Mouse (Mus musculus) cerebellum, postnatal 36 days (tissue): ENCODE results near the gene Susd1.

ENCODE experiments used
- DNase-seq, 2 experiments: peaks; one replicate each; pipeline ENCODE4 v3.0.0; 2021 to 2022; ENCODE audit warnings: mixed read lengths in 2 of 2

The Susd1 gene

DNA sequence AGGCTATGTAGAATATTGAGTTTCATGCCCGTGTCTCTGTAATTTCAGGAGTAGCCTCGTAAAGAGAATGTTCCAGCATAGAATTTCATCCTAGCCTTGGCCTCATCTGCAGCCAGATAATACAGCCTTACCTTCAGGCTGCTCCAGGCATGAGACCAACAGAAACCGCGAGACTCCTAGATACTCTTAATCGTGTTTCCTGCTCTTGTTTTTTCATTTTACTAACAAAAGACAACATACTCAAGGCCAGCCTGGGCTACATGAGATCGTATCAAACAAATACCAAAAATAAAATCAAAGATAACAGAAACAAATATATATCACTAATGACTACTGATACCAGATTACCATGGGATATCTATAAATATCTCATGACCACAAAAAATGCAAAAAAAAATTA, 9.3 kb downstream of the Susd1 start:
- DNase-seq: no peak

DNA sequence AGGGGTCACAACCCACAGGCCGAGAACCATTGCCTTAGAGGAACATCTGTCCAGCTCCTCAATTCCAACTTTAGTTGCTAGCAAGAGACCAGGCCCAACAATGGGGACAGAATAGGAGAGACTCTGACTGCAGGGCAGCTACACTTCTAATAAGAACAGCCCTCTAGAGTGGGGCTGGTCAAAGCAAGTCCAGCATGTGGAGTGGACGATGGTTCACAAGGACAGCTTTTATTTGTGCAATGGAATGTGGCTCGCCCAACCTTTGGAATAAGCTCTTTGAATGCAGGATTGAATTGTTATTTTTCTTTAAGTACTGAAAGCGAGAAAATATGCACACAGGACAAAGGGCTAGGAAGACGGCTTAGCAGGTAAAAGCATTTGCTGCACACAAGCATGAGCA, 12.0 kb downstream of the Susd1 start:
- DNase-seq: no peak

DNA sequence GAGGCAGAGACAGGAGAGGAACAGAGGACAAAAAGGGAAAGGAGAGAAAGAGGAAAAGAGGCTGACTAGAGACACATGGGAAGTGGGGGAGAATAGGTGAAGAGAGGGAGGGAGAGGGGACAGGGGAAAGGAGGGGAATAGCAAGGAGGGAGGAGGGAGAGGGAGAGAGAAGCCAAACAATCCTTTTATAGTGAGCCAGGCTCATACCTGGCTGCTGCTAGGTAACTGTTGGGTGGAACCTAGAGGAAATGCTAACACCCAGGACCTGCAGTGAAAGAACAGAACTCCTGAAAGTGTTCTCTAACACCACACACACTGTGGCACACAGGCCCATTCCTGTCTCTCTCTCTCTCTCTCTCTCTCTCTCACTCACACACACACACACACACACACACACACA, 15.6 kb downstream of the Susd1 start:
- no peak for DNase-seq

DNA sequence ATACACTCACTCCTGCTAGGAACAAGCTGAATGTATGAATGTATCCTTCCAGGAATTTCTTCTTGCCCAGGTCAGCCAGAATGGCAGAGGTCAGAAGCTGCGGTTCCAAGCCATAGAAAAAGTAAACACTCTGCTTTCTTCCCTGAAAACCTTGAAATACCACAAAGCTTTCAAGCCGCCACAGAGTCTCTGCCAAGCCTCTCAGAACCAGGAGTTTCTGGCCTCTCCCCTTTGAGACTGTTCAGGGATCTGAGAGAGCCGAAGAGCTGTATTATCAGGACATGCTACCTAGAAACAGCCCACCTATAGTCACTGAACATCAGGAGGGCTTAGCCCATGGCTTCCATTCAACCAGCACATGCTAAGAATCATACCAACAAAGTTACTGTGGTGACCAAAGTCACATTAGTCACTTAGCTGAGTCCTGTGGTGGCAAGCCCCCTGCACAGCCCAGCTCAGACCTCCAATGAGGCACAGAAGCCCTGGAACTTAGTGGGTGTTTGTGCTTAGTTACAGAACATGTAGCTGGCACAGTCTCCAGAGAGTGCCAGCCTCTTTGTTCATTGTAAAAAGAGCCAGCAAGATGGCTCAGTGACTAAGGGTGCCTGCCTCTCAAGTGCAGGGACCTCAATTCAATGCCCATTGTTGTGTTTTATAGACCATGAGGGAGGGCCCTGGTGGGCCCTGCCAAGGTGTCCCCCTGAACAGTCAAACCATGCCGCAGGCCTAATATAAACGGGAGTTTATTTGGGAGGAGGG, 16.2 kb downstream of the Susd1 start:
- DNase-seq: no peak

DNA sequence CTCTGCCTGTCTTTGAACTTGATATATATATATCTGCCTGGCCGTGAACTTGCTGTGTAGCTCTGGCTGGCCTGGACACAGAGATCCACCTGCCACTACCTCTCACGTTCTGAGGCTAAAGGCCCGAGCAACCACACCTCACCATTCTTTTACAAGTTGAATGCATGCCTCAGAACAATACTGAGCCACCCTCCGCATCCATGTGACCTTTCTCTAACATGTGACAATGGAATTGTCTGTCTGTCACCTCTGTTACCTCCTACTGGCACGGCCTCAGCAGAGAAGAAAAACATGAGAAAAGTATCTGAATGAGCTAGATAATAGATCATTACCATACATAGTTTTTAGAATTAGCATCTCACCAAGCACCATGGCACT, 17.1 kb downstream of the Susd1 start:
- DNase-seq: no peak

DNA sequence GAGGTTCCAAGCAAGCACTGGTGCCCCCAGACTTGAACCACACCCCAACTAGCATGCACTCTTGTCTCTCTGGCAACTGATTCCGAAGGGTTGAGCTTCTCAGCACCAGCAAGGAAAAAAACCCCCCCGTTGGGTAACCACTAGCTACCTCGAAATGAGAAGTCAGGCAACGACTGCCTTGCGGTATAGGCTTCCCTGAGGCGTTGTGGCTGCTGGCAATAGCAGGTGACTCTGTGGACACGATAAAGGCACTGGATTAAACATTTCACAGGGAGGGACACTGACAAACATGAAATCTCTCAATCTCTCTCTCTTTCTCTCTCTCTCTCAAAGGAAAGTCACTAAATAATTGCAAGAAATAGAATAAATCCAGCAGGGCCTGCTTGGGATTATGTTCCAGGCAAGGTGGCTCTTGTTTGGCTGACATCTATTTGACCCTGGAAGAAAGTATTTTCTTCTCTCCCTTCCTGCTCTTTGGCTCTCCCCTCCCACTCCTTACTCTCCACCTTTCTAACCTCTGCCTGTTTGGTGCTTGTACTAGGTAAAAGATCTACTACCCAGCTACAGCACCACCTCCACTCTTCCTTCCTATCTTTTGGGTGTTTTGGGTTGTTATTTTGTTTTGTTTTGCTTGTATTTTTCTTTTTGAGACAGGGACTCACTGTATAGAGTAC, 17.6 kb downstream of the Susd1 start:
- no peak for DNase-seq

DNA sequence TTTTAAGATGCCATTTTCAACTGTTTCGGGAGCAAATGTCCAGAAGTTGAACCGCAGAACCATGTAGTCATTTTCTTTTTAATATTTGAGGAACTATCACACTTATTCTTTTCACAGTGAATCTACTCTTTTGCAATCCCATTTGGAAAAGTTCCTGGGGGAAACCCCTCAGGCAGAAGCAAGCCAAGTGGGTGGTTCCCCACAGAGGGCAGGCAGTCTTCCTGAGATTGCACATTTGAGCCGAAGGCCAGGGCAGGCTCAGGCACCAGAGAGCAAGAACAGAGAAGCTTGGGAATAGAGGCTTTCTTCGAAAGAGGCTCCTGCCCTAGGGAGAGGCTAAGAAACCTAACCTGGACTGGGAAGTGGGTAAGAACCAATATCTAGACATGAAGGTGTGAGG, 19.2 kb downstream of the Susd1 start:
- DNase-seq: no peak

DNA sequence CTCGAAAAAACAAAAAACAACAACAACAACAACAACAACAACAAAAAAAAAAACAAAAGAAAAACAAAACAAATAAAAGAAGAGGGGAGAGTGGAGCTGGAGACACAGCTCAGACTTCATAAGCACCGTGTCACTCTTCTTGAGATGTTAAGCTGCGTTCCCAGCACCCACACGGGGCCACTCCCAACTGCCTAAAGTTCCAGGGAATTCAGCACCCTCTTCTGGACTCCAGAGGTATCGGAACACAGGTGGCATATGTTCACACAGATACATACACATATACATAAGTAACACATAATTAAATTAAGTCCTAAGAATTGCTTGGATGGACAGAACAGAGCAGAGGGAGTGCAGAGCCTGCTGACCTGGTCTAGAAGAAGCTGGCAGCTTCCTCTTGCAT, 25.0 kb downstream of the Susd1 start:
- DNase-seq: no peak

DNA sequence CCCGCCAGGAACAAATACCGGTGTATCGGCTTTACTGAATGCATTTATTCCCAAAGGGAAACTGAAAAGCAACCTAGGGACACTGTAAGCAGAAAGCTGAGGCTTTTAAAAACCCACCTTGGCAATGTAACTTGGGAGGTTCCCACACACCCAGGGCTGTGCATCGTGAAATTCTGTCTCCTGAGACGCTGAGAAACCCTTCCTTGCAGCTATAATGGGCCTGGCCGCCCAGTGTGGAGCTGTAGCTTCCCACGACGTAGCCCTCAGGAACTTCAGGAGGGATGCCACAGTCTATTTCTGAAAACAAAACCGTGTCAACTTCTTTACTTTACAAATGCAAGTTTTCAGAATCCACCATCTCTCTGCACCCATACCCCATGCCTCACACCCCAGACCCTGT, 27.3 kb downstream of the Susd1 start:
- no peak for DNase-seq

DNA sequence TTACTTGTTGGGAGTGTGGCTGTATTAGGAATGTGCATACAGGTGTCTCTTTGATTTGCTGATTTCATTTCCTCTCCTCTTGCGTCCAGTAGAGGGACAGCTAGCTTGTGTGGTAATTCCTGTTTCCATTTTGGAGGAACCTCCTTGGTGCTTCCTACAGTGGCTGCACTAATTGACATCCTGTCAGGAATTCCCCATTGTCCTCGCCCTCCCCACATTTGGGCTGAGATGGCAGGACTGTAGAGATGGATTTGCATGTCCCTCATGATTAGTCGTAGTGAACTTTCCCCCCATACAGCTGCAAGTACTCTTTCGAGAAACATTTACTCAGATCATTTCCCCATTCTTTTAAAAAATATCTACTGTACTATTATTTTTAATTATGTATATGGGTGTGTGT, 30.7 kb downstream of the Susd1 start:
- DNase-seq: no peak

DNA sequence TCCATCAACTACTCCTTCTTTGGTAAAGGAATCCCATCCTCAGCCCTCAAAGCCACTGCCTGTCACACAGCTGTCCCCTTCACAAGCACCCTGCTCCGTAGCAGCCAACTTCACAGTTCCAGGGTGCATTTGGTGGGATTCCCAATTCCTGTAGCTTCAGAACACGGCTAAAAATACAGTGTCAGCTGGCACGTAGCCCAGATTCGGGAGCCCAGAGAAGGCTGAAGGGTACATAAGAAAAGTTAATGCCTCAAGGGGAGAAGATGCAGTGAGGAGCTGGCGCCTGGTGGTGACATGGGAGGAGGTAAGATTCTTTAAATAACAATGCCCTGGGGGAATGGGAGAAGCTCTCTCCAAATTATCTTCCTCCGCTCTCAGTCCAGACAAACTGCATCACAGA, 34.1 kb downstream of the Susd1 start:
- no peak for DNase-seq

DNA sequence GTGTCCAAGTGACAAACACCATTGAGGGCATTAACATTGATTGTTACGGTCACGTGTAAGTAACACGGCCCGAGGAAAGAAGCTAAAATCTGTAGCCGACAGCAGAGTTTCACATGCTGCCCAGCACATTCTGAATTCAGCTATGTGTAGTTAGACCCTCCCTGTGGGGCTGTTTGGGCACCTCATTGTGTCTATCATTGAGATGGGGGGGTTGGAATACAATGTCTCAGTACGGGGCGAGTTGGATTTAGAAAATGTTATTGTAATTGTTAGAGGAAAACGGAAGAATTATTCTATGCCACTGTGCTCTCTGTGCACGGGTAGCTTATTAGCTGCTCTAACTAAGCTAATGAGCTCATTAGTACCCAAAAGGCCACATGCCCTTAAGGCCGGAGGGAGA, 37.5 kb downstream of the Susd1 start:
- DNase-seq: no peak

DNA sequence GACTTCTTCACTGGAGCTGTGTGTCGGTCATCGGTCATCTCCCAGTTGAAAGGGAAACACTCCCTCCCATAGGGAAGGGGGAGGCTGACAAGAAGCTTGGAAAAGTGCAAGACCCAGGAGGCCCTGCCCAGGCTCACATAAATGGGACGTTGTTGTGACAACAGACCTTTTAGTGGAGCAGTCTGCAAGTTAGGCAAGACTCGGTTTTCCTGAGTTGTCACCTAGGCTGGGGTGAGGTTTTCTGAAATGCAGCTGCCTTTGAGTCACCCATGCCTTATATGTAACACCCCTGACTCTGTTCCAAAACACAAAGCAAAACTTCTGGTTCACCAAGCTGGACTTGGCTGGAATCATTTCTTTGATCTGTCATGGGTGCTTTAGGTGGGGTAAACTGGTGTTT, 39.1 kb downstream of the Susd1 start:
- no peak for DNase-seq

DNA sequence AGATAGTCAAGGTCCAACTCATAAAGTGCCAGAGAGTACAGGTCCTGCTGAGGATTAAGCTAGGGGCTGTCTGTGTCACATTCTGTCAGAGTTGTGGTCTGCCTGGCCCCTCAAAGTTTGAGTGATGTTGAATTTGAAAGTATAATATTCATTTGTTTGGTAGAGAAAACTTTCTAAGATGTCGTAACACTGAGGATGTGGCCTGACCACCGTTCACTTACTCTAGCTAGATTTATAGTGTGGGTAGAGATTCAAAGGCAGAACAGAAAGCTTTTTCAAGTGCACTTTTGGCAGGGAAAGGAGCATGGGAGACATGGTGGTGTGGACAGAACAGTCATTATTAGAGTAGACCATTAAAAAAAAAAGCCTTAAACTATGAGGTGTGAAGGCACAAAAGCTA, 42.9 kb downstream of the Susd1 start:
- no peak for DNase-seq

DNA sequence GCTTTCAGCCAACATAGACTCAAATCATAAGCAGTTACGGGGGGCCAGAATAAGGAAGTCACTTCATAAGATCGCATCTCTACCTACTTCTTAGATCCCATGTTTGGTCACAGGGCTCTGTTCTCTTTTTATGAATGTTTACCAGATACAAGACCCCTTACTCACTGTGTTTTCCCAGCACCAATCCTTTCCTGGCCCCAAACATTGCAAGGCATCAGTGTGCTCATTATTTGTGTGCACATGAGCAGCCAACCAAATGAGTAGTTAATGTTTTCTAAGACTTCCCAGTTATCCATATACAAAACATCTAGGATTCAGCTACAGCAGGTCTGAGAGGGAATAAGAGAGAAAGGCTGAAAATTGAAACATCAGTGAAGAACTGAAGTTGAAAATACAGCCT, 44.3 kb downstream of the Susd1 start:
- no peak for DNase-seq

DNA sequence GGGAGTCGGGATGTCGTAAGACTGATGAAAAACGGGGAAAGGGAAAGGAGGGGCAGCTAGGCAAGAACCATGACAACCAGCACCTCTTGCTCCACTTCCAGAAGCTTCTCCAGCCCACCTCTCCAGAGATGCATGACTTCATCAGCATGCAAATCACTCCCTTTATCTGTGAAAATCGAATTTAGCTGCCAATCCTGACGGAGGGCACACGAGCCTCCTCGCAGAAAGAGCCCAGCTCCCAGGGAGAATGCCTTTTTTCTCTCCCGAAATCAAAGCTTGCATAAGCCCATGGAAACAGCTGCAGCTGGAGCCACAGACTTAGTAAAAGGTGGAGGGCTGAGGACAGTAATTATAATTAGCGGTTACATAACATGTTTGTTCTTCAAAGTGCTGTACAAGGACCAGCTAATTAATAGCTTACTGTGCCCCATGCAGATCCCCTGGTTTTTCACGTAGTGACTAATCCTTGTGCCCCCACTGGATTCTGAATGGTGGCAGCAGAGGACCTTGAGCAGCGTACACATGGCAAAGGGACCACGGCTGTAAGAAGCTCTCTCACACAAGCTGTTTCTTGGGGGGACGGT, 49.9 kb downstream of the Susd1 start:
- DNase-seq: no peak

DNA sequence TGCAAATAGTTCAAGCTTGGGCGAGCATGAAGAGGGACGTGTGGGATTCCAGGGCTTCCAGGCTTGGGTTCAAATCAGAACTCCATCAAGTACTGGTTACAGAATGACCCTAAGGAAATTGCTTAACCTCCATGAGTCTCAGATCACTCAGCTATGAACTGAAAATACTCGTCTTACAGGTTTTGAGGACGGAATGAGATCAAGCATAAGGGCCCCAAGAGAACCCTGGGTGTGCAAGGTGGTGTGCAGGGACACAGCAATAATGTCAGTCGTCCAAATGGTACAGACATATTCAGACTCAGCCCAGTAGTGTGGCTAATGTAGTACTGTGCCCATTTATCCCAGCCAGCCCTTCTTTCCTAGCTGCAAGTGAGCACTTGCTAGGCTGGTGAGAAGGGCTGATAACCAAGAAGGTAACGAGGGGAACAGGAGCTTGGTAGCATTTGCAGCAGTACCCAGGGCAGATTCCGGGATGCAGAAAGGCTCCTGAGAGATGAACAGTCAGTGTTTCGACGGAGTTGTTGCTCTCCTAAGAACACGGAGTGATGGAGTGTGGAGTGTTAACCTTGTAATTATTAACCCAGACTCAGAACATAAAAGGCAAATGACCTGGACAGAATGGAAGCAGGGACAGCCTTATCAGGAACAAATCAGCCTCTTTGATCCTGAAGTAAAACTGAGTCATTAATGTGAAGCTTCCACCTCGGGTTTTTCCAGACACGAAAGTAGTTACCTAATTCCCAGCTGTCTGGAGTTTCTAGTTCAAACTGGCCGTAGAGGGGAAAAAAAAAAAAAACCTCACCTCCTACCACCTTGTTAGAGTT, 50.8 kb downstream of the Susd1 start:
- no peak for DNase-seq

DNA sequence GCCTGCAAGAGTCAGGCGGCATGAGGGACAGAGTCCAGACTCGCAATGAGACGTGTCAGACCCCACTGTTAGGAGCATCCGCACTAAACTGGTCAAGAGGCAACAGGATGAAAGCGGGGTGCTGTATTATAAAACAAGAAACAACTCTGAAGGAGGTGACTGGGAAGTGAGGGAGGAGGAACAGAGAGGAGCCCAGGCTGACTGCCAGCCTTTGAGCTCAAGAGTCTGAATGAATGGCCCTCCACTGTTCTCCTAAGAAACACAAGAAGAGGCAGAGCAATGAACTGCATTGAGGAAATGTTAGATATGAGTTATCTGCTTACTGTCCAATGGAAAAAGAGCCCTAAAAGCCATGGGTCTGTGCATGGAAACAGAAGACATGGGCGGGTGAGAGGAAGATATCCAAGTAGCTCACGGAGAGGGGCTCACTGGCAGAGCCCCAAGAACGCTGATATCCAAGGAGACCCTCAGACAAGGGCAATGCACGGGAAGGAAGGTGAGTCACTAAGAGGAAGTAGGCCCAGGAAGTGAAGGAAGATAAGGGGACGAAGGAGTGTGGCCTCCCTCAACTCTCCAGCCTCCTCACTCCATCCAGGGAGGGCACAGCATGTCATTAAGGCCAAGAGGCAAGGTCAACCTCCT, 53.1 kb downstream of the Susd1 start:
- DNase-seq: no peak

DNA sequence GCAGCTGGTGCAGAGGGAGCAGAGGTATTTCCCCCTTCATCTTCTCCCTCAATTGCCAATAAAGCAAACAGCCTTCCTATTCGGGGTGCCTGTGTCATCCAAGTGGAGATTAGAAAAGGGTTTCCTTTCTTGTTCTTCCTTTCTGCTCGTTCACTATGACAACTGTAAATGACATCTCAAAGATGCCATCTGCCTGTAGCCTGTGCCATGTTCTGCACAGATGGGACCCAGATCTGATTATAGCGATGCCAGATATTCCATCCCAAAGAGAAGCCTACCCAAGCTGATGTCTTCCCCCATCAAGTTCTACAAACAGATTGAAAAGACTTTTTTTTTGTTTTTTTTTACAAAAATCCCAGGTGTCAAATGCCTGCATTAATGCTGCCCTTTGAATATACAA, 54.6 kb downstream of the Susd1 start:
- peak; percentile 25 to 28 for DNase-seq

DNA sequence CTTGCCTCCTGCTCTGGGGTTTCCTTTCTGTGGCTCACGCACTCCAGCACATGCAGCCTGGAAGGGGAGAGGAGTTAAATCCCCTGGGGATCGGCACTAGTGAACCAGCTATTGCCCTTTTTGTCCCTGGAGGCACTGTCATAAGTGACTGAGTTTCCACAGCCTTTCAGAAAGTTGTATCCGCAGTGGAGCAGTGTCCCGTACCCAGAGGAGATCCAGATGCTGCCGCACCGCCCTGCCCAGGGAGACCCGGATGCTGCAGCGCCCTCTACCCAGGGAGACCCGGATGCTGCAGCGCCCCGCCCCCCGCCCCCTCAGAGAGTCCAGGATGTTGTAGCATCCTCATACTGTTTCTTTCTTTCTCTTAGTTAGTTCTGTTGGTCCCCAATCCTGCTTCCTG, 56.3 kb downstream of the Susd1 start:
- DNase-seq: no peak

DNA sequence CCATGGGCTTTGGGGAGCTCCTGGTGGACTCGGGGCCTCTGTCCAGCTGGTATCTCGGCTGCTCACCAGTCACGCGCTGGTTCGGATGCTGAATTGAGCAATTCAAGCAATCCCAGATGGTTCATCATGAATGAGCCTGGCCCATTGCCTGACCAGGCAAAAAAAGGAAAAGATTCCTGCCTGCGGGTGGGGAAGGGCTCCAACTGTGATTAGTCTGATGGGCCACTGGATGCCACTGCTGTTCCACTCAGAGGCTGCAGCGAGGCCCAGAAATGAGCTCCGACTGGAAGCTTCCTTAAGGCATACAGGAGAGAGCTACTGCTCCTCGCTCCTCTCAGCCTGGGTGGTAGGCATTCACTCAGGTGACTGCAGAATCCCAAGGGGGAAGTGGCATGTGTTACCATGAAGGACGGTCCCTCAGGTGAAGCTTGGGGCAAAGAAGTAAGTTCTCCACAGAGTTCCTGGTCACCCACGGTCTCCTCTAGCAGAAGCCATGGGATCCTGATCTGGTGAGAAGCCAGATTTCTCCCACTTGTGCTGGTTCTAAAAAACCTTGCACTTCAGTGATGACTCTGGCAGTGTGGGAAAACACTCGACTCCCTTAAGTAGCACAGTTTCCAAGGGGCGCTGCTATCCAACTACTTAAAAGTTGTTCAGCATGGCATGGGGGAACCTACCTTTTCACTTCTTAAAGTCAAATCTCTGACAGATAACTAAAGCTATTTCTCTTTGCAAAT, 57.3 kb downstream of the Susd1 start:
- peak; percentile 80 for DNase-seq

DNA sequence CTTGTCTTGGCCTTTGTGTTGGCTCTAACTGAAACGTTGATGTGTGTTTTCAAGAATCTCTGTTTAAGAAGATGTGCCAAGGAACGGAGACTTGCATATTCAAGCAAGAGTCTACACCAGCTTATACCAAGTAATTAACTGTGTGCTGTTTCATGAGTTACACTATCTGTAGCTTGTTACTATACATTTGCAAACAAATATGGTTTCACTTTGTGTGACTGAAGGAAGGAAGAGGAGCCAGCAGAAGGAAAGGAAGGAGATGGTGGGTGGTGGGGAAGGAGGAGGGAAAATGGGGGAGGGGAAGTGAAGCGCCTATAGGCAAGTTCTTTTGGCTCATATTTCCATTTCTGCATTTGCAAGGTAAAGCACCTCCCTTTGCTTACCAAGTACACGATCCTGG, 58.0 kb downstream of the Susd1 start:
- no peak for DNase-seq
